Mouse (Mus musculus): ENCODE measurements around the gene Rfx4. TPM values are rescaled to one million over a fixed set of nuclear protein-coding genes. Genes with fewer than 3 reads are reported as not detected.

Gene Rfx4
- polyA plus RNA-seq, 1 experiment from 2014 or later: not detected

- WGBS: 64% methylated on average over 9 of the region's 9 CpGs
- ATAC-seq: no peak
These were observed 141.4 kb downstream of the Rfx4 start for GRCm38 (mm10) chr10:84896941-84897930.

GRCm38 (mm10) chr10:84898144-84898979 lies 142.5 kb downstream of the Rfx4 start:
- no peak overlapping the region for H3K4me2 ChIP-seq (replicated peaks; ENCODE audit: low read depth, low read length)
- H3K36me3 ChIP-seq (ENCODE audit: insufficient read depth, low read length): no peaks in the 10 kb centered on the region
- no peak for TF ChIP-seq CTCF (IDR thresholded peaks at IDR 0.05)
- TF ChIP-seq EP300 (IDR thresholded peaks at IDR 0.05): no peak

More at GRCm38 (mm10) chr10:84896941-84897930, 141.4 kb downstream of the Rfx4 start:
- Histone ChIP-seq H3K4me1 (ENCODE audit: insufficient read depth, low read depth, low read length) (no peaks in the 10 kb centered on the region), H3K27ac (ENCODE audit: low read length) (no peak overlapping the region), H3K36me3 (ENCODE audit: insufficient read depth, low read length) (no peaks in the 10 kb centered on the region), H3K9me3 (ENCODE audit: low read length) (no peaks in the 10 kb centered on the region), H3K4me3 (ENCODE audit: low read depth, low read length) (no peak overlapping the region), H3K27me3 (replicated peaks; ENCODE audit: insufficient read depth, low read length) (no peaks in the 10 kb centered on the region), H3K4me2 (replicated peaks; ENCODE audit: low read depth, low read length) (no peak overlapping the region), H3K9ac (replicated peaks; ENCODE audit: low read depth) (no peak overlapping the region)
- TF ChIP-seq CTCF (IDR thresholded peaks at IDR 0.05) (no peak), EP300 (IDR thresholded peaks at IDR 0.05) (no peak)
- DNase-seq (ENCODE audit: low spot score): no peak

GRCm38 (mm10) chr10:84901676-84902075 lies 145.8 kb downstream of the Rfx4 start:
- H3K4me3 ChIP-seq (ENCODE audit: low read depth, low read length): no peak overlapping the region
- H3K27ac ChIP-seq (ENCODE audit: low read length): no peak overlapping the region
- DNase-seq (ENCODE audit: low spot score) (no peak), ATAC-seq (no peak)
- TF ChIP-seq CTCF (IDR thresholded peaks at IDR 0.05): no peak
- TF ChIP-seq EP300 (IDR thresholded peaks at IDR 0.05): no peak
- peaks cover 5% of the 10 kb centered on the region for H3K4me1 ChIP-seq (ENCODE audit: insufficient read depth, low read depth, low read length)
- 75% methylated on average over 5 of the region's 5 CpGs for WGBS
- no peak overlapping the region for H3K9ac ChIP-seq (replicated peaks; ENCODE audit: low read depth)
- H3K9me3 ChIP-seq (ENCODE audit: low read length): no peaks in the 10 kb centered on the region
- H3K36me3 ChIP-seq (ENCODE audit: insufficient read depth, low read length): no peaks in the 10 kb centered on the region
- H3K4me2 ChIP-seq (replicated peaks; ENCODE audit: low read depth, low read length): no peak overlapping the region
- H3K27me3 ChIP-seq (replicated peaks; ENCODE audit: insufficient read depth, low read length): no peaks in the 10 kb centered on the region

More at GRCm38 (mm10) chr10:84898144-84898979, 142.5 kb downstream of the Rfx4 start:
- Histone ChIP-seq H3K27ac (ENCODE audit: low read length) (no peak overlapping the region), H3K9ac (replicated peaks; ENCODE audit: low read depth) (no peak overlapping the region), H3K9me3 (ENCODE audit: low read length) (no peaks in the 10 kb centered on the region), H3K27me3 (replicated peaks; ENCODE audit: insufficient read depth, low read length) (no peaks in the 10 kb centered on the region), H3K4me1 (ENCODE audit: insufficient read depth, low read depth, low read length) (peaks cover 2% of the 10 kb centered on the region; the same call in 1 of the 2 replicates), H3K4me3 (ENCODE audit: low read depth, low read length) (no peak overlapping the region)
- ATAC-seq: no peak
- DNase-seq (ENCODE audit: low spot score): no peak
- WGBS: 72% methylated on average over 3 of the region's 3 CpGs

GRCm38 (mm10) chr10:84902213-84902612 lies 146.4 kb downstream of the Rfx4 start:
- WGBS: 64% methylated on average over 2 of the region's 2 CpGs
- H3K4me1 ChIP-seq (ENCODE audit: insufficient read depth, low read depth, low read length): peaks cover 5% of the 10 kb centered on the region
- ATAC-seq (no peak), DNase-seq (ENCODE audit: low spot score) (peak; percentile 14)
- H3K9ac ChIP-seq (replicated peaks; ENCODE audit: low read depth): no peak overlapping the region
- no peak for TF ChIP-seq EP300 (IDR thresholded peaks at IDR 0.05)
- H3K4me2 ChIP-seq (replicated peaks; ENCODE audit: low read depth, low read length): no peak overlapping the region
- H3K36me3 ChIP-seq (ENCODE audit: insufficient read depth, low read length): no peaks in the 10 kb centered on the region
- H3K9me3 ChIP-seq (ENCODE audit: low read length): no peaks in the 10 kb centered on the region
- no peaks in the 10 kb centered on the region for H3K27me3 ChIP-seq (replicated peaks; ENCODE audit: insufficient read depth, low read length)
- no peak overlapping the region for H3K4me3 ChIP-seq (ENCODE audit: low read depth, low read length)
- no peak overlapping the region for H3K27ac ChIP-seq (ENCODE audit: low read length)

GRCm38 (mm10) chr10:84903307-84903706 lies 147.4 kb downstream of the Rfx4 start:
- Histone ChIP-seq H3K36me3 (ENCODE audit: insufficient read depth, low read length) (no peaks in the 10 kb centered on the region), H3K27ac (ENCODE audit: low read length) (no peak overlapping the region), H3K4me2 (replicated peaks; ENCODE audit: low read depth, low read length) (peak overlapping the region; percentile 17), H3K4me3 (ENCODE audit: low read depth, low read length) (no peak overlapping the region), H3K9me3 (ENCODE audit: low read length) (no peaks in the 10 kb centered on the region), H3K9ac (replicated peaks; ENCODE audit: low read depth) (no peak overlapping the region), H3K4me1 (ENCODE audit: insufficient read depth, low read depth, low read length) (peaks cover 5% of the 10 kb centered on the region), H3K27me3 (replicated peaks; ENCODE audit: insufficient read depth, low read length) (no peaks in the 10 kb centered on the region)
- peak; percentile 41 for ATAC-seq
- 25% methylated on average over 7 of the region's 7 CpGs for WGBS
- peak; percentile 29 for DNase-seq (ENCODE audit: low spot score)
- TF ChIP-seq CTCF (IDR thresholded peaks at IDR 0.05) (no peak), EP300 (IDR thresholded peaks at IDR 0.05) (no peak)

- TF ChIP-seq EP300 (IDR thresholded peaks at IDR 0.05) (no peak), CTCF (IDR thresholded peaks at IDR 0.05) (no peak)
- H3K4me1 ChIP-seq (ENCODE audit: insufficient read depth, low read depth, low read length): peaks cover 5% of the 10 kb centered on the region
- H3K27me3 ChIP-seq (replicated peaks; ENCODE audit: insufficient read depth, low read length): no peaks in the 10 kb centered on the region
- DNase-seq (ENCODE audit: low spot score) (no peak), ATAC-seq (no peak; the same call in 1 of the 2 replicates)
- no peak overlapping the region for H3K27ac ChIP-seq (ENCODE audit: low read length)
- WGBS: 11% methylated on average over 5 of the region's 5 CpGs
- H3K4me3 ChIP-seq (ENCODE audit: low read depth, low read length): no peak overlapping the region
- no peaks in the 10 kb centered on the region for H3K36me3 ChIP-seq (ENCODE audit: insufficient read depth, low read length)
- H3K9ac ChIP-seq (replicated peaks; ENCODE audit: low read depth): no peak overlapping the region
- no peaks in the 10 kb centered on the region for H3K9me3 ChIP-seq (ENCODE audit: low read length)
- peak overlapping the region; percentile 17 for H3K4me2 ChIP-seq (replicated peaks; ENCODE audit: low read depth, low read length)
These were observed 147.9 kb downstream of the Rfx4 start for GRCm38 (mm10) chr10:84903742-84904141.
